Mouse (Mus musculus) heart, adult 18-20 months (tissue): ENCODE results near the gene D17Wsu92e. TPM values are rescaled to one million over a fixed set of nuclear protein-coding genes. Genes with fewer than 3 reads are reported as not detected.
A peak's percentile ranks its signal among the peaks of the same experiment; 100 is the strongest.
"Not testable (repeated sequence)": the region's sequence is repeated elsewhere in the genome, so short reads cannot be mapped to it uniquely, and the experiment has no call there.

Source experiments
- DNase-seq, 2 experiments: peaks; one replicate each; pipeline ENCODE4 v3.0.0; 2021 to 2022; ENCODE audit warnings: mixed read lengths in 1 of 2
- long read RNA-seq, 2 experiments: library from polyadenylated mRNA; stranded (forward); transcript quantifications; one replicate each; pipeline ENCODE4 v2.0.0; 2021
- total RNA-seq, 2 experiments: library from RNA; stranded (reverse); gene quantifications; 2 replicates each; pipeline ENCODE4 v1.2.3; 2021

The D17Wsu92e gene
- 100 to 1,000 TPM; 138 to 145 TPM for total RNA-seq
- long read RNA-seq, experiment 1, transcript D17Wsu92e-203 (5 exons, 3,892 nt), result major isoform, 20 of 65 reads
- long read RNA-seq, experiment 1, transcript D17Wsu92e-202 (5 exons, 3,573 nt), result minor isoform, 5 of 65 reads
- long read RNA-seq, experiment 1, partial matches to known transcripts, result 34 of 65 reads
- long read RNA-seq, experiment 1, other reads (novel, unspliced or antisense), result 4 of 65 reads
- long read RNA-seq, experiment 2, transcript D17Wsu92e-202 (5 exons, 3,573 nt), result minor isoform, 6 of 60 reads
- long read RNA-seq, experiment 2, transcript D17Wsu92e-203 (5 exons, 3,892 nt), result major isoform, 9 of 60 reads
- long read RNA-seq, experiment 2, partial matches to known transcripts, result 5 of 60 reads
- long read RNA-seq, experiment 2, other reads (novel, unspliced or antisense), result 39 of 60 reads

DNA sequence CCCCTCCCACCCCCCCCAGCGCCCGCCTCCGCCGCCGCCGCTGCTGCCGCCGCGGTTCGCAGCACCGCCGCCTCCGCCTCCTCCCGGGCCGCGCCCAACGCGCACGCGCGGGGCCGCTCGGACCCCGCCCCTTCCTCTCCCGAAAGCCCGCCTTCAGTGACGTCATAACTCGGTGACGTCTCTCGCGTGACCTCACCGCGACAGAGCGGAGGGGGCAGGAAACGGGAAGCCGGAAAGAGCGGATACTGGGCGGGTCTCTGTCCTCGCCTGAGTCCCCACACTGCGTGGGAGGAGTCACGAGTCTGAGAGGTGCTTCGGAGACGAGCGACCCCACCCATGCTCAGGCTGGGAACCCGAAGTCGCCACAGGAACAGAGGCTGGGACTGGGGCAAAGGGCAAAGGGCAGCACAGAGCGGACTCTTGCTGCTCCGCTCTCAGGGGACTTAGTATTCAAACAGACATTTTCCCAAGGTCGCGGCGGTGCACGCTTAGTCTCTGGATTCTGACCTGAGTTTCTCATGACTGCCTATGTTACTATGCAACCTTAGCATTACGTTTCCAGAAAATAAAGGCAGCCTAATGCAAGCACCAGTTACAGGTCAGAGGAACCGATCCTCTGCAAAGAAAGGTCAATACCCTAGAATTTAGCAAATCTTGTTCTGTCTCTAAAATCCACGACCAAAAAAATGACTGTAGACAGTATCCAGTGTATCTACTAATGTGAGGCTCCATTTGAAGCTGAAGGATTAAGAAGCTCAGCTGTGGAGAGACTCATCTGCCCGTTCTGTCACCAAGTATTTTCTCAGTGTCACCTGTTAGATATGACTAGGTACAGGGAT lies at the start of gene D17Wsu92e:
Gene D17Wsu92e (minus strand): TSS at position 81 of the 839 bp plus-strand sequence.
- DNase-seq, result peak; percentile 99

DNA sequence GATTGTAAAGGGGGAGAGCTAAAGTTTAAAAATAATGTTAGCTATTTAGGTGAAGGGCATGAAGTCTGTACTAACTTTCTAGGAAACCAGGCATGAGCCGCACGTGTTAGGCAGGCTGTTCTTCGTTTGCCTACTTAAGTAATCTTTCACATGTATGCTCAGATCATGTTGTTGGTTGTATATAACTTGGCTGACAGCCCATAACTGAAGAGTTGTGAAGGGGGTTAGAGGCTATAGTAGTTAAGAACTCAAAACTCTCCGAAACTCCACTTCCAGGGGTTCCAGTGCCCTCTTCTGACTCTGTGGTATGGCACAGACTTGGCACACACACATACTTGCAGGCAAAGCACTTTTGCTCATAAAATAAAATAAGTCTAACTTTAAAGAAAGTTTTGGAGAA lies 46.3 kb upstream of the D17Wsu92e start:
- no peak for DNase-seq

DNA sequence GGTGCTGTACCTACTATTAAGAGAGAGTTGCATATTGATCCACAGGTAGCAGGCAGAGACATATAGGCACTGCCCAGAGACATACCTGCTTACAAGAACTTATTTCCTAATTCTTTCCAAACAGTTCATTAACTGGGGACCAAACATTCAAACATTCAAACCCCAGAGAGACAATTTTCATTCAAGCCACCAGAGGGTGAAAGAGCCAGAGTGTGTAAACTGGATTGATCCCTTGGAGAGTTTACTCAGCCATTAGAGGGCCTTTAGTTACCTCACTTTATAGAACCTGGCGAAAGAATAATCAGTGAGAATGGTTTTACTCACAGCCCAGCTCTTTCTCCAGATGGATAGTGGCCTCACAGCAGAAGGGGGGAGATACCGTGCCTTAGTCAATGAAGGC lies 45.0 kb upstream of the D17Wsu92e start:
- no peak for DNase-seq

DNA sequence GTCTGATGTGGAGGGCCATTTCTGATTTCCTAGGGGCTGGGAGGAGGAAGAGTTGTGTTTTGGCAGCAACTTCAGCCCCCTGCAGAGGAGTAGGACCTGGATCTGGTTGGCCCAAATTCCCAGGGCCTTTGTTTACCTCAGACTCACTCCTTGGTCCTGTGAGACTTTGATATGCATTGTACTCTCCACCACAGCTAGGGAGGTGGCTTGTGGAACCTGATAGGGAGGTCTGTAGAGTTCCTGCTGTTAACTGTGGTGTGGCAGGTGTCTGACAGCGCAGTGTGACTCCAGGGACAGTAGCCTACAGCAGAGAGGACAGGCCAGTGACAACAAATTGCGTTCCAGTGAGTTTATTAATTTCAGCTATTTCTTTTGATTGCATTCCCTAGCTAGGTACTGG lies 38.7 kb upstream of the D17Wsu92e start:
- no peak for DNase-seq

DNA sequence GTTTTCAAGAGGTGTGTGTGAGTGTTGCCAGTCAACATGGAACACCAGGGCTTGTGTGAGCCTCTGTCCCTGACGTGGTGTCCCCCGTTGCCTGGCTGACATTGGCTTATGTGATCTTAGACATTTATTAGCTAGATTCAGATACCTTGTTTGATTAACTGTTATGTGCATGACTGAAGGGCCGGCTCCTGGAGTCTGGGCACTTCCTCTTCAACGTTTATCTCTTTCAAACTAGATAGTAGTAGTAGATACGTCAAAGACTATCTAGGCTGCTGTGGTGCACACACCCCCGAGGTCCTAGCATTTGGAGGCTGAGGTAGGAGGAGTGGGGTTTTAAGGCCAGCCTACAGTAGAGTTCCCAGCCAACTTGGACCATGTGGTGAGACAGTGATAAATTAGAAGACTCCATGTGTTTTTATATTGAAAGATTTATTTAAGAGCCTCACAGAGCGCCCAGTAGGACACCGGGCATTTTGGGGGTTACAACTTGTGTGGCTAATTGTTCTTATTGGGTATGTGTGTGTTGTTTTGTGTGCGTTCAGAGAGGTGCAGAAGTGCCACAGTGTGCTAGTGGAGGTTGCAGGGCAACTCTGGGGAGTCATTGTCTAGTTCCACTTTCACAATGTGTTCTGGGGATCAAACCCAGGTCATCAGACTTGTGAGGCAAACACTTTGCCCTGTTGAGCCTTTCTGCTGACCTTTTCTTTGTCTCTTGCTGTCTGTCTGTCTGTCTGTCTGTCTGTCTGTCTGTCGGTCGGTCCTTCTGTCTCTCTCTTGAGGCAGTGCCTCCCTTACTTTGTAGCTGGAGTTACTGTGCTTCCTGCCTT lies 37.4 kb upstream of the D17Wsu92e start:
- peak in 1 of 2 experiments; percentile 18 for DNase-seq

DNA sequence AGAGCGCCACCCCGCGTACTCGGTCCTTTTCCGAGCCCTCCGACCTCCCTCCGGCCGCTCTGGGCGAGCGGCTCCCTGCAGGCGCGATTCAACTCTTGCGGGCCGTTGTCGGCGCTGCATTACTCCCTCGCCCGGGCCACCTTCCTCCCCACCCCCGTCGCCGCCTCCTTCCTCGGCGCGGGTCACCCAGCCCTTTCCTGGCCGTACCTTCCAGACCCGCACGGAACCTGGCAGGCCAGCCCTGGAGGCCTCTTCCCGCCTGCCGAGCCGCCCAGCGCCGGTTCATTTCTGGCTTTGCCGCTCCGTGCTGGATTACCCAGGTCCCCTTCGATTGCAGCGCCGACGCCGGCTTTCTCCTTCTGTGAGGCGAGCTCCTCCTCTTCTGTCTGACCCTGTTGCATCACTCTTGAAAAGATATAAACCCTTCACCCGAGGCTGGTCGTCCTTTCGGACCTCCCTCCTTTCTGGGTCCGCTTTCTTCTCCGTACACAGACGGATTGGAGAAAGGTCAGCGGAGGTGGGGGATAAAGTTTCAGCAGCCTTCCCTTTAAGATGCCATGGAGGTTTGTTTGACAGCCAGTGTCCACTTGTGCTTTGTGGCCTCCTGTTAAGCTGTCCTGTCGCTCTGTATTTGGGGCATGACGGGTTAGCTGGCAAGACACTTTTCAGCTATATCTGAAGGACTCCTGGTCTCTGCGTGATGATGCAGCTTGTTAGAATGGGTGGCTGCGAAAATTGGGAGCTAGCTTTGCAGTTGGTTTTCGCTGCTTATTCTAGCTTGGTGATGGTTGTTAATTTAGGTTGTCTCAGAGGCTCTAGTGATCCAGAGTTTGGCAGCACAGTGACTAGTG lies 36.6 kb upstream of the D17Wsu92e start:
- DNase-seq, result peak; percentile 57 to 76

DNA sequence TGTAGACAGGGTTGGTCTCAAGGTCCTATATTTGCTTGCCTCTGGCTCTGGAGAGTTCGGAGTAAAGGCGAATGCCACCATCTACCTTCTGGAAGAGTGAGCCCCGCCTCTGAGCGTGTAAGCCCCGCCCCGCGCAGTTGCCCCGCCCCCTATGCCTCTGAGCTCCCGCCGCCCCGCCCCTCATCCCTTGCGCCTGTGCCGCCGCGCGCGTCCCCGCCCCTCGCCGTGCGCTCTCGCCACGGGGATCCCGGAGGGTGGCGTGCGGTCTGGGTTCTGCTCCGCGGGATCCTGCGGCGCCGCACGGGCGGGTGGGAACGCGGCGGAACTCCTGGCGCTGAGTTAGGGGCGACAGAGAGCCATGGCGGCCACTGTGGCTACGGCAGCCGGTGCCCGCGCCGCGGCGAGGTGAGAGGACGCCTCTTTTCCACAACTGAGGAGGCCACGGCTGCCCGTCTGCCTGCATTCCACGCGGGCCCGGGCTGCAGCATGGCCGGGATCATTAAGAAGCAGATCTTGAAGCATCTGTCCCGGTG lies 35.9 kb upstream of the D17Wsu92e start, which contains the start of gene Uhrf1bp1:
Gene Uhrf1bp1 (plus strand): TSS at position 177 of the 533 bp plus-strand sequence.
- DNase-seq, result peak; percentile 80 to 82

DNA sequence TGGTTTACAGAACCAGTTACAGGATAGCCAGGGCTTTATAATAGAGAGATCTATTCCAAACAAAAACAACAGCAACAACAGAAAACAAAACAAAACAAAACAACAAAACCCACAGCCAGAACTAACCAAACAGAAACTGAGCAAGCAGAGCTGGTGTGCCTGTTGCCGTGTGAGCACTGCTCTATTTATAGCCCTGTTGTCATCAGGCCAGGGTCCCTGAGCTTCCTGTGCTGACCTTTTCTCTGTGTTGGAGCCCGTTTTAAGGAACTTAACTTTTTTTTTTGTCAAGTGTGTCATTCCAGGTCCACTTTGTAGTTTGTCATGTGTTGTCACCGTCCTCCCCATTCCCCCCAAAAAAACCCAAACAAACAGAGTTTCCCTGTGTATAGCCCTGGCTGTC lies 30.6 kb upstream of the D17Wsu92e start:
- DNase-seq, result peak; percentile 27 to 55

DNA sequence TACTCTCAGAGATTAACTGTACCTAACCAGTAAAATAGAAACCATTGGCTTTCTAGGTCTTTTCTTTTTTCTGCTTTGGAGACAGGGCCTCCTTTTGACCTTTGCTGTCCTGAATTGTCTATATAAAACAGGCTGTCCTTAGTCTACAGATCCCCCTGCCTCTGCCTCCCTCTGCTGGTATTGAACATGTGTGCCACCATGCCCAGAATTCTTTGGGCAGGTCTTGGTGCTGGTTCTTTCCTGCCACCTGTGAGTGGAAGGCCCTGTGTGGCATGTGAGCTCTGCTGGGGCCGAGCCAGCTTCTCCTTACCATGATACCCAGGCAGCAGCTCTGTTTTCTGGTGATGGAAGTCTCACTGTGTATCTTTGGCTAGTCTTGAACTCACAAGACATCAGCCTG lies 27.9 kb upstream of the D17Wsu92e start:
- DNase-seq, result no peak

DNA sequence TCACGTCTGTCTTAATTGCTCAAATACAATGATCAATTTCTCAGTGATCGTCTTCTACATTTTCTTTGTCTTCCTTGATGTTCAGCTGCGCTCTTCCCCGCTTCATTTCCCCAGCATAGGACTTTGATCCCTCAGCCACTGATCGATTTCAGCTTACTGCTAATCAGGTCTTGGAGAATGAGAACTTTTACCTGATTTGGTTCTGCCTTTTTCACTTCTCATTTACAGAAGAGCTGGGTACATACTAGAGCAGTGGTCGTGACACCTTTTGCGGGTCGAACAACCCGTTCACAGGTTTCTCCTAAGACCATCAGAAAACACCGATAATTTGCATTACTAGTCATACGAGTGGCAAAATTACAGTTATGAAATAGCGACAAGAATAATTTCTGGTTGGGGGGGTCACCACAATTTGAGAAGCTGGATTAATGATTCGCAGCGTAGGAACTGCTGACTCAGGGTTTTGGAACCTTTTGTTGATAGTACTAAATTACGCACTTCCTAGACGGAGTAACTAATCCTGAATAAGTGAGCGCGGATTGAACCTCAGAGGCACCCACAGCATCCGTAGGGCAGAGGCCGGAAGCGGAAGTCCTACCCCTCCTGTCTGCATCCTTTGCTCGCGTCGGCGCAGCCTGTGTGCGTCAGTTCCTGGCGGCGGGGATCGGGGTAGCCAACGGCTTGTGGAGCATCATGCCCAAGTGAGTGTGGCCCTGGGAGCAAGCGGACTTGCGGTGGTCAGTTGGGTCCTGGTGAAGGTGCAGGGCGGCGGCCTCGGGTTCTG lies 19.2 kb upstream of the D17Wsu92e start:
- peak; percentile 98 to 99 for DNase-seq

DNA sequence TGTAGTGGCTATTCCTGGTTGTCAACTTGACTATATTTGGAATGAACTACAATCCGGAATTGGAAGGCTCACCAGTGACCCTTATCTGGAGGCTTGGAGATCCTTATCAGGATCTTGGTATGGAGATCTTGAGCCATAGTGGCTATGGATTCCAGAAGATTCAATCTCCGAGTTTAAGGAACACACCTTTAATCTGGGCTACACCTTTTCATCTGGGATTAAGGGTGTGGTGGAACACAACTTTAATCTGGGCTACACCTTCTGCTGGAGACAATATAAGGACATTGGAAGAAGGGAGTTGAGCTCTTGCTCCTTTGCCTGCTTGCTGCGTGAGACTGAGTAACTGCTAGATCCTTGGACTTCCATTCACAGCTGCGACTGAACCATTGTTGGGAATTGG lies 17.4 kb upstream of the D17Wsu92e start, which contains the start of gene Snrpc:
Gene Snrpc (plus strand): TSS at position 301 of the 400 bp plus-strand sequence.
- DNase-seq, result not testable (repeated sequence)

DNA sequence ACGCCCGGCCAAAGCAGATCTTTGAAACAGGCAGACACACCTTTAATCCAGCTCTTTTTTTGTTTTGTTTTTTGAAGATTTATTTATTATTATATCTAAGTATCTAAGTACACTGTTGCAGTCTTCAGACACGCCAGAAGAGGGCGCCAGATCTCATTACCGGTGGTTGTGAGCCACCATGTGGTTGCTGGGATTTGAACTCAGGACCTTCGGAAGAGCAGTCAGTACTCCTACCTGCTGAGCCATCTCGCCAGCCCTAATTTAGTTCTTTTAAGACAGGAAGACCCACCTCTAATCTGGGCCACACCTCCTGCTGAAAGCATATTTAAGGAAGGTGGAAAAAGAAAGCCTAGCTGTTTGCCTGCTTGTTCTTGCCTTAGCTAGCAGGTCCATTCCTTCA lies 10.0 kb upstream of the D17Wsu92e start:
- DNase-seq, result no peak

DNA sequence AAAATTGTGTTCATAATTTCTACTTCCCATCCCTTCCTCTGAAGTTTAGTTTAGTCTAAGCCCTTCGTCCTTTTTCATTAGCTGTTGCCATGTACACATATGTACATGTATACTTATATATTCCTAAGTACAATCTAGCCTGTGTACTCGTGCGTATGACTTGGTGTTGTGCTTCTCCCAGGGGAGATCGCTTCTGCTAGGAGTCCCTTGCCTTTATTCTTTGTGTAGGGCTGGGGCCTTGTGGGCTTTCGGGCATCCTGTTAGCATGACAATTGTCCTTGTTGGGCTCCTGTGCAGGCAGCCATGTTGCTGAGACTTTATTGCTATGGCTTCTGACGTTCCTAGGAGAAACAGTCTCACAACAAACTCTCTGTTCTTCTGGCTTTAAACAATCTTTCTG lies 7.1 kb upstream of the D17Wsu92e start:
- no peak for DNase-seq

DNA sequence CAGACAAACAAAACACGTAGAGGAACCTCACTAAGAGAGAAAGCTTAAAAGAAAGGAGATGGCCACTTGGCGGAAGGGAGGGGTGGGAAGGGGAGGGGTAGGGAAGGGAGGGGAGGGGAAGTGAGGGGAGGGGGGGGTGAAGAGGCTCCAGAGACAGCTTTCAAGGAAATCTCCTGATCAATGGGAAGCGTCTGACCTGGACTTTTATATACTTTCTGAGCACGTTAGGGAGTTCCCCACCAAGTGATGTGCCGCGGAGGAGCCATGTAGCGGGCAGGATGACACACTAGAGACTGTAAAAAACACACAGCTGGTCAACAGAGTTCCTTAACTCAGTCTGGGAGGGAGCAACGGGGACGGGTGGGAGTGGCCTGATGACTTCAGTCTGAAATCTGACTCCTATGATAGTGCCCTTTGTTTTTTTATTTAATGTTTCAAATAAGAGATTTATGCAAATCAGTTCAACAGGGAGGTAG lies 6.5 kb upstream of the D17Wsu92e start:
- peak; percentile 58 to 71 for DNase-seq

DNA sequence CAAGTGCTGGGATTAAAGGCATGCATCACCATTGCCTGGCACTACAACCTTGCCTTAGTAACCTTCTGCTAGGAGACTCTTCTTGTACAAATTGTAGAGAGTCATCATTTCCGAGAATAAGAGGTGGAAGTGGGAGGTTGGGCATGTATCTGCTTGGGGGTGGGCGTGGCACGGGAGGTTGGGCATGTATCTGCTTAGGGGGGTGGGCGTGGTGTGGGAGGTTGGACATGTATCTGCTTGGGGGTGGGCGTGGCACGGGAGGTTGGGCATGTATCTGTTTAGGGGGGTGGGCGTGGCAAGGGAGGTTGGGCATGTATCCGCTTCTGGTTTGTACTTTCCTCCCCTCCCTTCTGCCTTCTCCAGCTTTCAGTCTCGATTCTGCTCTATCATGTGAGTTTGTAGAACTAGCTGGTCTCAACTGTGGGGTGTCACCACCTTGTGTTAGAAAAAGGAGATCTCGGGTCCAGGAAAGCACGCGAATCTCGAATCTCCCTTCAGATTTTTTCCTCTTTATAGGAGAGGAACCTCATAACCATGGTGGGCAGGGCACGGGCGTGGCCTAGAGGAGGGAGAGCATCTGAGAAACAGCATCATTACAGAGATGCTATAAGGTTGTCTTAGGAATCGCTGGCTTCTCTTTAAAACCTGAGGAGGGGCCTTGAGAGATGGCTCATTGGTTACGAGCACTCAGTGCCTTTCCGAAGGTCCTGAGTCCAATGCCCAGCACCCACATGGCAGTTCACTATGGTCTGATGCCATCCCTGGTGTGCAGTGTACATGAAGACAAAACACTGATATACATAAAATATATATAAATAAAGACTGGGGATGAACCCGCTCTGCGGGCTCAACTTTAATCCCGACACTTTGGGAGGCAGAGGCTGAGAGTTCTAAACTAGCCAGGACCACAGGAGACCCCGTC lies 5.8 kb upstream of the D17Wsu92e start:
- DNase-seq, result peak; percentile 67 to 78

DNA sequence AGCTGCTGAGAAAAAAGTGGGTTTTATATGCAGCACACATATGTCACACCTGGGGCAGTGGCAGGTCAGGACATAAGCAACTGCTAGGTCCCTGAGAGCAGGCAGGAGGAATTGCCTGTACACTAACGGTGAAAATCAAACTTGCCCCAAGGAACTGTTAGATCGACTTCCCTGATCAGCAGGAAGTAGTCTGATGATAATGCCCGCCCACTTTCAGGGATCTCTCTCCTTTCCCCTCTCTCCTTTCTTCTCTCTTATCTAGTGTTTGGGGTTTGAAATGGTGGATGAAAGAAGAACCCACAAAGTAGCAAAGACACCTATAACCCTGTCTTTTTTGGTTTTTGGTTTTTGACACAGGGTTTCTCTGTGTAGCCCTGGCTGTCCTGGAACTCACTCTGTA lies 5.1 kb upstream of the D17Wsu92e start:
- DNase-seq, result no peak

DNA sequence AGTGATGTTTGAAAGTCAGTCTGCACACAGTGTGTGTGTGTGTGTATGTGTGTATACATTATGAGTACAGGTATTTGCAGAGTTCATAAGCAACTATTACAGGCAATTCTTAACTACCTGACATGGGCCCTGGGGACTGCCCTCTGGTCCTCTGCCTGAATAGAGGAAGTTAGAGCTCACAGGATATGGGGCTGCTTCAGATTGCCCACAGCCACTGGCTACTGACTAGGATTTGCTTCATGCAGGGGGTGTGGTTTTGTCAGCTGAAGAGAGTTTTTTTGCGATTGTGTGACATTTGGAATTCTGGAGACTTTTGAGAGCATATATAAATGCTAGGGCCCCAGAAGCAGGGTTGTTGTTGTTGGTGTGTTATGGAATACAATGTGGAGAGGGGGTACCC lies 4.5 kb upstream of the D17Wsu92e start:
- DNase-seq, result no peak

DNA sequence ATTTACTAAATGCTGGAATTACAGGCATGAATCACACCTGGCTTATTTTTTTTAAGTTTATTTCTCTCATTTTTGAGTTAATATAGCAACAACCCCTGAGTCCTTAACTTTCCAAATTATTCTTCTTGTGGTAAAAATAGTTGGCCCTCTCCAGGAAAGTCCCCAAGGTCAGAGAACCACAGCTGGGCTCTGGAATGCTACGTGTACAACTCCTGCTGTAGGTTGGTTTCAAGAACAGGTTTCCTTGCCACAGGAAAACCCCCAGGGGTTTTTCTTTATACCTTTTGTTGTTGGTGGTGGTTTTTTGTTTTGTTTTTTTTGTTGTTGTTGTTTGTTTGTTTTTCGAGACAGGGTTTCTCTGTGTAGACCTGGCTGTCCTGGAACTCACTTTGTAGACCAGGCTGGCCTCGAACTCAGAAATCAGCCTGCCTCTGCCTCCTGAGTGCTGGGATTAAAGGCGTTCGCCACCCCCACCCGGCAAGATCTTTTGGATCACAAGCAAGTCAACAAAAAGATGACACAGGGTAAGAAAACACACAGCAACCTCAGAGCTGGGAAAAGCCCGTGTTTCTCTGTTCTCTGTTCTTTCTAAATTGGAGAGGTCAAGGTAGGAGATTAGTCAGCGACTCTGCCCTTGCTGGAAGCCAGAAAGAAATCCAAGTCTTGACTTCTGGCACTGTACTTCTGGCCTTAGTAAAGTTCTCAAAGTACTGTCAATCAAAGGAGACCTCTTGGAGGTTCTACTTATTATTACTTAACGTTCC lies 2.9 kb upstream of the D17Wsu92e start:
- no peak for DNase-seq
